Mouse (Mus musculus) lung, postnatal 0 days (tissue): ENCODE results near the gene Mrps24. TPM values are rescaled to one million over a fixed set of nuclear protein-coding genes. Genes with fewer than 3 reads are reported as not detected.

Experiments used
- ATAC-seq: fragments of 200-750 bp; cut with Nextera tagmentation; 2 replicates; pipeline ENCODE4 v1.8.0; 2017; ENCODE audit warnings: moderate library complexity
- DNase-seq: peaks from one replicate; pipeline ENCODE4 v3.0.0-alpha.2; 2016; ENCODE audit warnings: low spot score
- H3K27ac ChIP-seq: fragments of 300-500 bp; sonication (generic); 2 replicates; pipeline ENCODE4 v1.5.1; 2014; ENCODE audit warnings: antibody characterized with exemption, mild to moderate bottlenecking, low read length, mixed read lengths
- H3K27me3 ChIP-seq: fragments of 300-500 bp; sonication (generic); replicated peaks from 2 replicates; pipeline ENCODE4 v1.6.1; 2014; ENCODE audit warnings: low read length, mixed read lengths; ENCODE audit not compliant: insufficient read depth
- H3K36me3 ChIP-seq: fragments of 300-500 bp; sonication (generic); 2 replicates; pipeline ENCODE4 v1.6.1; 2014; ENCODE audit warnings: low read length, mixed read lengths; ENCODE audit not compliant: insufficient read depth
- H3K4me1 ChIP-seq: fragments of 300-500 bp; sonication (generic); 2 replicates; pipeline ENCODE4 v1.6.1; 2014; ENCODE audit warnings: antibody characterized with exemption, low read depth, low read length, mixed read lengths; ENCODE audit not compliant: insufficient read depth
- H3K4me2 ChIP-seq: fragments of 300-500 bp; sonication (generic); replicated peaks from 2 replicates; pipeline ENCODE4 v1.6.1; 2014; ENCODE audit warnings: low read depth, mild to moderate bottlenecking, low read length, moderate library complexity, mixed read lengths
- H3K4me3 ChIP-seq: fragments of 300-500 bp; sonication (generic); 2 replicates; pipeline ENCODE4 v1.5.1; 2014; ENCODE audit warnings: low read depth, low read length
- H3K9ac ChIP-seq: fragments of 300-500 bp; sonication (generic); replicated peaks from 2 replicates; pipeline ENCODE4 v1.6.1; 2014; ENCODE audit warnings: low read depth, mild to moderate bottlenecking
- H3K9me3 ChIP-seq: fragments of 300-500 bp; sonication (generic); 2 replicates; pipeline ENCODE4 v1.6.1; 2016; ENCODE audit warnings: low read length, mixed read lengths
- CTCF ChIP-seq: IDR thresholded peaks from 2 replicates; pipeline ENCODE4 v1.5.1; 2016; ENCODE audit warnings: antibody characterized with exemption, mild to moderate bottlenecking
- EP300 ChIP-seq: IDR thresholded peaks from 2 replicates; pipeline ENCODE4 v1.6.1; 2016; ENCODE audit warnings: antibody characterized with exemption, mild to moderate bottlenecking, control low read depth
- WGBS: fragments of 180-500 bp; shearing (Covaris S2); extraction: QIAGEN DNeasy Blood & Tissue Kit; methylation state at CpG from one replicate; pipeline ENCODE4 v1.1.7; 2014; 5-methylcytosine and 5-hydroxymethylcytosine counted together
- polyA plus RNA-seq: library from polyadenylated mRNA; unstranded; fragments of >200 nt; fragmentation: Nextera tagmentation; extraction: Ambion mirVana; gene quantifications from 2 replicates; pipeline ENCODE4 v1.2.1, GENCODE M21; 2015

The Mrps24 gene
- polyA plus RNA-seq, 1 experiment from 2014 or later: 201 TPM

DNA sequence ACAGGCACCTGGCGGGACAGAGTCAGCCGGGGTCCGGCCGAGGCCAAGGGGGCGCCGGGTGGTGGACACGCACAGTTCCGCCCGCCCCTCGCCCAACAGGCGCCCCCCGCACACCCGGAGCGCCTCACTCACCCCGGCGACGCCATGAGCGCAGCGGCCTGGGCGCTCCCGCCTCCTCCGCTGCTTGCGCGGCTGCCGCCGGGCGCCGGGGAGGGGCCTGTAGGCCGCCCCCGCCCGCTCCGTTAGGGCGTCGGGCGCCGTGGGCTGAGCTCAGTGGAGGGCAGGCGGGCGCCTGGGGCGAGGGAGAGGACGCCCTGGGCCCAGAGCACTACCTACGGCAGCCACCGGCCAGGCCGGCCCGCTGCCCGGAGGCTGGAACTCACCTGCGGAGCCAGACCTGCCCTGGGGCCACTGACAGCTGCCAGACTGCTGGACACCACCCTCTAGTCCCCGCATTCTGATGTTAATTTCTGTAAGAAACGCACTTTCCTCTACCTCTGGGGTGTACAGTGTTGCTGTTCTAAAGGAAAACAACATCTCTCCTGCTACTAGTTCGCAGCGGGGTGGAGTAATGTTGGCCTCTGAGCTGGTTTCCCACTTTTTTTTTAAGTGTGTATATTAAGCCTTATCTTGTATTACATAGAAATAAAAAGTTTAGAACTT, 25.6 kb upstream of the Mrps24 start:
- peak overlapping the region; percentile 98 for H3K9ac ChIP-seq
- TF ChIP-seq EP300: no peak
- no peak for TF ChIP-seq CTCF
- no peaks in the 10 kb centered on the region for H3K27me3 ChIP-seq
- no peaks in the 10 kb centered on the region for H3K9me3 ChIP-seq
- H3K4me1 ChIP-seq: no peaks in the 10 kb centered on the region
- DNase-seq (peak; percentile 92), ATAC-seq (peak; percentile 98)
- WGBS: 2% methylated on average over 13 of the region's 50 CpGs
- H3K27ac ChIP-seq: peak overlapping the region; percentile 95
- no peaks in the 10 kb centered on the region for H3K36me3 ChIP-seq
- H3K4me2 ChIP-seq: peak overlapping the region; percentile 78
- peak overlapping the region; percentile 99 for H3K4me3 ChIP-seq

DNA sequence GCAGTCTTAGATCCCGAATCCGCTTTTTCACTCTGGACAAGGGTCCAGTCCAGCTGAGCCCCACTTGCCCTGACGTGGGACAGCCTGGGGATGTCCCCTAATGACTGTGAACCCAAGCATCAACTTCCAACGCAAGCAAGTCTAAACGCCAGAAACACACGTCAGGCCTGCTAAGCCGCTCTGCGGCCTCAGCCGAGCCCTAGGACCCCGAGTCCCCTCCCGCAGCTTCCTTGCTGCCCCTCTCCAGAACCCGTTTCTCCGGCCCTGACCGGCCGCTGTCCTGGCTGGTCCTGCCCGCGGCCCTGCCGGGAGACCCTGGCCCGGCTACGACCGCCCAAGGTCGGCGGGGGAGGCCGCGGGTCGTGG, 25.1 kb upstream of the Mrps24 start:
- Histone ChIP-seq H3K4me3 (peak overlapping the region; percentile 99), H3K4me1 (no peaks in the 10 kb centered on the region), H3K9me3 (no peaks in the 10 kb centered on the region), H3K27me3 (no peaks in the 10 kb centered on the region), H3K9ac (peak overlapping the region; percentile 98), H3K27ac (peak overlapping the region; percentile 95), H3K4me2 (peak overlapping the region; percentile 78), H3K36me3 (no peaks in the 10 kb centered on the region)
- 2% methylated on average over 25 of the region's 26 CpGs for WGBS
- ATAC-seq (peak; percentile 59), DNase-seq (peak; percentile 64)
- TF ChIP-seq CTCF (no peak), EP300 (no peak)

DNA sequence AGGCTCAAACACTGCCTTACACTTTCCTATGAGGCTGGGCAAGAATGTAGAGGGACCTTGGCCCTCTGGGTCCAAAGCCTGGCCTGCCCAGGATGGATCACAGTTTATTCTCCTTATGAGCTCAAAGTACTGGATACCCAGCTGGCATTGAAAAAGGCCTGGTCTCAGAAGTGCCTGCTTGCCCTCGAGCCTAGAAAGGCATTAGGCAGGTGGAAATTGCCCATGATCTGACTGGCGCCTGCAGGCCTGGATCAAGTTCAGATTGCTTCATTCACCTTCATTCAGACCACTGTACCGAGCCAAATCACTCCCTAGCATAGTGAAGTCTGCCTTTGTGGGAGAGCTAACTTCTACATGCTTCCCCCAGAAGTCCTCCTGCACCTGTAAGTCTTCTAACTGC, 24.4 kb upstream of the Mrps24 start:
- H3K4me1 ChIP-seq: no peaks in the 10 kb centered on the region
- ATAC-seq (no peak), DNase-seq (peak; percentile 36)
- H3K27ac ChIP-seq: 0 out of 2 replicates have a peak overlapping the region, but pooled peaks have one; percentile 95
- no peaks in the 10 kb centered on the region for H3K36me3 ChIP-seq
- 47% methylated on average over 3 of the region's 3 CpGs for WGBS
- H3K4me2 ChIP-seq: peak overlapping the region; percentile 78; the same call in 1 of the 2 replicates
- TF ChIP-seq EP300 (no peak), CTCF (no peak)
- H3K9me3 ChIP-seq: no peaks in the 10 kb centered on the region
- H3K9ac ChIP-seq: no peak overlapping the region
- no peaks in the 10 kb centered on the region for H3K27me3 ChIP-seq
- H3K4me3 ChIP-seq: peak overlapping the region; percentile 99; the same call in 1 of the 2 replicates

DNA sequence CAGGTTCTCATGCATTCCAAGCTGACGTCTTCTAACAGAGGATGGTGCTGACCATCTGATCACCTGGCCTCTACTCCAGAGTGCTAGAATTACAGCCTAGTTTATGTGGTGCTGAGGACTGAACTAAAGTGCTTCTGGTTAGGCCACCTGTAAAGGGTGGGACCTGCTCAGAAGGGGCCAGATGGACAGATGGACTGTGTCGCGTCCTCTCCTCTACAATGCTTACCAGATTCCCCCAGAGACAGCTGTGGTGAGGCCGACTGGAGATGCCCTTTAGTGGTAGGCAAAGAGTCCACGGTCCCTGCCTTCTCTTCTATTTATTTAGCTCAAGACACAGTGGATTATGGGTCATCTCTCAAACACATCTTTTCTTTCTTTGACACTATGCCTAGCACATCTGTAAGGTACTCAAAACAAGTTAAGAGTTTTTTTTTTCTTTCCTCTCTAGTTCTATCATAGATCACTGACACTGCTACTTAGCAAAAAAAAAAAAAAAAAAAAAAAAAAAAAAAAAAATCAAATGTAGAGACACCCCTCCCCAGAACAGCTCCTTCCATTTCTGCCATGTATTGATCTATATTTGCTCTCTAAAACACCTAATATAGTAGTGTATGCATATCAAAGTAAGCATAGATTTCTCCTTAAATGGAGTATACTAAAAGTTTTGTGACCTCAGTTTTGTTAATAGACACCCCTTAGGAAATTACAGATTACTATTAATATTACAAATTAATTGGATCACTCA, 23.6 kb upstream of the Mrps24 start:
- Histone ChIP-seq H3K27me3 (no peaks in the 10 kb centered on the region), H3K36me3 (no peaks in the 10 kb centered on the region), H3K9me3 (no peaks in the 10 kb centered on the region), H3K4me2 (no peak overlapping the region), H3K4me1 (no peaks in the 10 kb centered on the region), H3K4me3 (no peak overlapping the region), H3K9ac (no peak overlapping the region), H3K27ac (no peak overlapping the region)
- no peak for TF ChIP-seq CTCF
- TF ChIP-seq EP300: no peak
- DNase-seq (no peak), ATAC-seq (no peak)
- WGBS: 74% methylated on average over 5 of the region's 5 CpGs

DNA sequence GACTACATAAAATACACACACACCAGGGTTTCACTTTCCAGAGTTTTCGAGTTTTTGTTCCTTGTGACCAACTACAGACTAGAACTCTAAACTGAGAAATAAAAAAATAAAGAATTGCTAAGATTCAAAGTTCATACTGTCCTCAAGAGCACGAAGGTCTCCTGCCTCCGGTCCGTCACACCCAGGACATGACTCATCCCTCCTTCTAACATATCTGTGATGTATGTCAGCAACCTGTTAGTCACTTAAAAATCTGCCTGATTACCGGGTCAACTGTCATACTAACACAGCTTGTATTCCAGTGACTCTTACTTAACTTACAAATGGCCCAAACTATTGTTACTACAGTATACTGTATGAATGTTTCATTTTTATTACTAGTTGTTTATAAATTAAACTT, 21.7 kb upstream of the Mrps24 start:
- Histone ChIP-seq H3K36me3 (no peaks in the 10 kb centered on the region), H3K4me1 (no peaks in the 10 kb centered on the region), H3K4me3 (no peak overlapping the region), H3K9ac (no peak overlapping the region; the same call in 1 of the 2 replicates), H3K4me2 (no peak overlapping the region), H3K27ac (no peak overlapping the region), H3K27me3 (no peaks in the 10 kb centered on the region), H3K9me3 (no peaks in the 10 kb centered on the region)
- DNase-seq (no peak), ATAC-seq (no peak)
- TF ChIP-seq EP300 (no peak), CTCF (no peak)
- WGBS: 73% methylated on average over 5 of the region's 5 CpGs

DNA sequence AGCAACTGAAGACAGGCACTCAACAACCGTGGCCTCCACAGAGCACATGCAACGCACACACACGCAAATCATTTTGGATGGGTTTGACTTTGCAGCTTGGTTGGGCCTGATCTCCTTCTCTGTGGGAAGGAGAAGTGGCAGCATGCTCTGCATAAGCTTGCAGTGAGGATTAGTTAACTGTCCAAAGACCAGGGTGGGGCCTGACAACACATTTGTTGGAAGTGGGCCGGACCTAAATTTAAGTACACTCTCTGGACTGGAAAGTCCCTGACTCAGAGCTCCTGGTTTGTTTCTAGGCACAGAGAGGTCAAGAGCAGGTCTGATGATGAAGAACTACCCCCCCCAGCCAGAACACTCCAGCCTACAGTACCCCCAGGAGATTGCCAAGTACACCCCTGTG, 18.8 kb upstream of the Mrps24 start:
- Histone ChIP-seq H3K4me3 (no peak overlapping the region), H3K4me1 (no peaks in the 10 kb centered on the region), H3K9ac (no peak overlapping the region), H3K27me3 (no peaks in the 10 kb centered on the region), H3K9me3 (no peaks in the 10 kb centered on the region), H3K36me3 (no peaks in the 10 kb centered on the region), H3K4me2 (no peak overlapping the region), H3K27ac (no peak overlapping the region)
- DNase-seq: no peak
- TF ChIP-seq EP300: no peak
- no peak for TF ChIP-seq CTCF
- no peak for ATAC-seq
- WGBS: 91% methylated on average over 4 of the region's 4 CpGs
